Mouse (Mus musculus) urinary bladder, postnatal 25 days (tissue): ENCODE results near the gene Tmem135.

Source experiments
- DNase-seq: peaks from one replicate; pipeline ENCODE4 v3.0.0; 2022; ENCODE audit warnings: low spot score

Gene Tmem135

GRCm38 (mm10) chr7:89417707-89418106 is 13.7 kb upstream of the Tmem135 start:
- DNase-seq: no peak

DNA sequence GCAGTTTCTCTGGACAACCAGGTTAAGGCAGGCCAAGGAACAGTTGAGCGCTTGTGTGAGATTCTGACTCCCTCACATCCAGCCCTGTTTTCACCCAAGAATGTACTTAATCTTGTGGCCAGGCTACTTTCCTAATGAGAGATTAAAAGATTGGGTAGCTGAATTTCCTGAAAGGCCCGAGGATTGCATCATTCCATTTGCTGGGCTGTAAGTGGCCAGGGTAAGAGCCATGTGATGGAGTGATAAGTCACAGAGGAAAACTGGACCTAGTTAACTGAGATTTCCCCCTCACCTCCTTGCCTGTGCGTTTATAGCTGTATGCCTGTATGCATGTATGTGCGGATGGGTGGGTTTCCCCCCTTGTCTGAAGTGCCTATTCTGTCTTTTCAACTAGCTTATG is 12.0 kb upstream of the Tmem135 start:
- no peak for DNase-seq

GRCm38 (mm10) chr7:89412094-89412493 is 8.1 kb upstream of the Tmem135 start:
- DNase-seq: no peak

- no peak for DNase-seq
These were observed 7.3 kb upstream of the Tmem135 start for GRCm38 (mm10) chr7:89411346-89411745.

GRCm38 (mm10) chr7:89410294-89410693 is 6.3 kb upstream of the Tmem135 start:
- DNase-seq: no peak

DNA sequence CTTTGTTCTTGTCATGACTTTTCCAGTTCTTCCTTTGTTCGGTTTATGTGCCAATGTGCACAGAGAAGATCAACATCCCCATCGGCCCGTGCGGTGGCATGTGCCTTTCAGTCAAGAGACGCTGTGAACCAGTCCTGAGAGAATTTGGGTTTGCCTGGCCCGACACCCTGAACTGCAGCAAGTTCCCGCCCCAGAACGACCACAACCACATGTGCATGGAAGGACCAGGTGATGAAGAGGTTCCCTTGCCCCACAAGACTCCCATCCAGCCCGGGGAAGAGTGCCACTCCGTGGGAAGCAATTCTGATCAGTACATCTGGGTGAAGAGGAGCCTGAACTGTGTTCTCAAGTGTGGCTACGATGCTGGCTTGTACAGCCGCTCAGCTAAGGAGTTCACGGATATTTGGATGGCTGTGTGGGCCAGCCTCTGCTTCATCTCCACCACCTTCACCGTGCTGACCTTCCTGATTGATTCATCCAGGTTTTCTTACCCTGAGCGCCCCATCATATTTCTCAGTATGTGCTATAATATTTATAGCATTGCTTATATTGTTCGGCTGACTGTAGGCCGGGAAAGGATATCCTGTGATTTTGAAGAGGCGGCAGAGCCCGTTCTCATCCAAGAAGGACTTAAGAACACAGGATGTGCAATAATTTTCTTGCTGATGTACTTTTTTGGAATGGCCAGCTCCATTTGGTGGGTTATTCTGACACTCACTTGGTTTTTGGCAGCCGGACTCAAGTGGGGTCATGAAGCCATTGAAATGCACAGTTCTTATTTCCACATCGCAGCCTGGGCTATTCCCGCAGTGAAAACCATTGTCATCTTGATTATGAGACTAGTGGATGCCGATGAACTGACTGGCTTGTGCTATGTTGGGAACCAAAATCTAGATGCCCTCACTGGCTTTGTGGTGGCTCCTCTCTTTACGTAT is 3.3 kb upstream of the Tmem135 start:
- DNase-seq: no peak

DNA sequence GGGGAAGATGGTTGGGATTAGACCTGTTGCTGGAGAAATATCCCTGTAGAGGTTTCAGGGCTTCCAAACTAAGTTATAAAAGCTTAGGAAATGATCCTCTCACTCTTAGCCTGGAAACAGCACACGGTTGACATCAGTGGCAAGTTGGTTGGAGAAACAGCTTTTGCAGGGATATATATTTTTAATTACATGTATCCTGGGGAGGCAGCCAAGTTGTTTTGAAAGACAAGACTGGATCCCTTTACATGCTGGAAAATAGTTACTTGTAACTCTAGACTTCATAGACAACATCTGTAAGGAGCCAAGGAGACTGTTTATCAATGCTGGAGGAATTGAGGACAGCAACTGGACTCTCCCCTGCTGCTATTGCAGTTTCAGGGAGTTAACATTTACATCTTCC is 2.0 kb upstream of the Tmem135 start:
- DNase-seq: no peak

DNA sequence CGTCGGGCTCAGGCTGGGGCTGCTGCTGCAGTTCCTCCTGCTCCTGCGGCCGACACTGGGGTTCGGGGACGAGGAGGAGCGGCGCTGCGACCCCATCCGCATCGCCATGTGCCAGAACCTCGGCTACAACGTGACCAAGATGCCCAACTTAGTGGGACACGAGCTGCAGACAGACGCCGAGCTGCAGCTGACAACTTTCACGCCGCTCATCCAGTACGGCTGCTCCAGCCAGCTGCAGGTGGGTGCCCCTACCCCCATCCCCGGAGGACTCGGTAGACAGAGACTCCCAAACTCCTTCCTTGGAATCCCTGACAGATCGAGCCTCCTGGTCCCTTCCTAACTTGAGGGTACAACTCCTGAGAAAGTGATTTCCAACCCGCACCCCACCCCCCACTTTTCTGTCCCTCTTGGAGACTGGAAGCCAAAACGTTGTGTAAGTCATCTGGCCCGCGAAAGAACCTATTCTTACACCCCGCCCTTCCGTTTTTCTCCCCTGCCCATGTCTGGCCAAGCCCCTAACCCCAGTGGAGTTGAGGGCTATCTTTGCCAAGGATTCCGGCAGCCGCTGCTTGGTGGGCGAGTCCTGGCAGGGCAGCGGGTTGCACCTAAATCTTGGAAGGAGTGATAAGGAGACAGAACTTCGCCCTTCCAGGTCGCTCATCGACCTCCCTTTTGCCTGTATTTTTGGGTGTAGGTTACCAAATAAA is 865 bp upstream of the Tmem135 start:
- peak; percentile 19 for DNase-seq

DNA sequence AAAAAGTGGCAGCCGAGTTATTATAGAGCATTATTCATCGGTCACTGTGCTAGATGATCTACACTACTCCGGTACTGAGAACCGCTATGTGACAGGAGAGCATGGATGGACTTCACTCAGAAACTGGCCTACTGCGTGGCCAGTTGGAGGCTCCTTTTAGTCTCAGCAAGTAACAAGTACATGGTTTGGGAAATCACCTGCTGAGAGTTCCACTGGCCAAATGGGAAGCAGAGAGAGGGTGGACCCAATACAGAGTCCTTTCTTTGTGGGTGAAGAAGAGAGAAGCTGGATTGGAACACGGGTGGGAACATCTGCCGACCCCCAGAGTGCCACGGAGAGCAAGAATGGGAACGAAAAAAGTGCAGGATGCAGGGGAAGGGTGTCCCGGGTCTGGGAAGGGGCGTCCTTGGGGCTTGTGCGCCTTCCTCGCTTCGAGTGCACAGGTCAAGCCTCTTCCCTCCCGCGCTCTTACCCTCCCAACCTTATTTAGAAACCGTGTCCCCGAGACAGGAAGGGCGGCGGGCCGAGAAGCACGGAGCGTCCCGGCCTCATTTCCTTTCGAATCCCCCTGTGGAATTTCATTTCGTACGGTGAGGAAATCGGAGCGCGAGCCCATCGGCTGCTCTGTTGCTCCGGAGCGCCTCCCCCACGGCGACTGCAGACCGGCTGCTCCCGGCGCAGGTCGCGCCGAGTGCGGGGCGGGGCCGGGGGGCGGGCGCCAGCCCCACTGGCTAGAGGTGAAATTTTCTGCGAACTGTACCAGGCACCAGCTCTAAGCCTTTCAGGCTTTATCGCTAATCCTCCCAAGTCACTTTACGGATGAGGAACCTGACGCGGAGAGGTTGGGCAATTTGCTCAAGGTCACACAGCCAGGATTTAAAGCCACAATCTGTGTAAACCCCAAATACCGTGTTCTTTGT is 709 bp downstream of the Tmem135 start:
- DNase-seq: peak; percentile 55

DNA sequence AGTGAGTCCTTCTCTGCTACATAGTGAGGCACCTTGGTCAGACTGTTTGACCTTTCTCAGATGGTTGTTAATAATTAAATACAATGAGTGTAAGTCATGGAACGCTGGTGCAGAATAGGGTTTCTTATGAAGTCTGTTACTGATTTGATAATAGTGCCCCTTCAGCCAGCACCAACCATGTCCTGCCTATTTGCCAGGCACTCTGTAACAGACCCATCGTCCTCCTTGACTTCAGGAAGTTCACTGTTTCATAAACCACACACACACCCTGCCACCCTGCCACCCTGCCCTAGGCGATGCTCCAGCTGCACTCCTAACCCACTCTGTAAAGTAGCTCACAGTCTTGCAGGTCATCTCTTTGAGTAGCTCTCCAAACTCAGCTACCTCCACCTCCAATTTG is 2.1 kb downstream of the Tmem135 start:
- DNase-seq: no peak

DNA sequence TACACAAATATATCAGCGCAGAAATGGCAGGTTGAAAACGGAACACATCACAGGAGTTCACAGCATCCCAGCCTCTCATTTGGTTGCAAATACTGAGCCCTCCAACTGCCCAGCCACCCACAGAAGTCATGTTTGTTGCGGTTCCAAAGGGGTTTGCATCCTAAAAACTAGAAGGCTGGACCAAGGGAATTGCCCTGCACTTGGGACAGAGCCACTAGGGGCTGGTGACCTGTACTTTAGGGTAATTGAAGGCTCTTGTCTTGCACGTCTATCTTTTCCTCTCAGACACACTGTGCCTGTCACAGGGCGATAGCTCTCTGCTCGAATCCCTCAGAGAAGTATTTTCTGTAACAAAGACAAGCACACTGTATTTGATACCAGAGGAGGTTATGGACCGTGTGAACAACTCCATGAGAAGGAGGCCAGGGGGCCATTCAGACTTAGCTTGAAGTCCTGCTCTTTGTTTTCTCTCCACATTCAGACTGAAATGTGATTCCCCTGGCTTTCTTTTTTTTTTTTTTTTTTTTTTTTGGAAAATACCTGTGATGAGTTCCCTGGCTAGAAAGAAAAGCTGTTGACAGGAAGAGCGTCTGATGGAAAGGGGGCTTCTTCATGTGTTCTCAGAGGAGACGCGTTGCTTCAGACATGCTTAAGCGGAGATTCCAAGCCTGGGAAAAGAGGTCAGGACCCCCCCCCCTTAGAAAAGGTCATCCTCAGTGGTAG is 2.7 kb downstream of the Tmem135 start:
- no peak for DNase-seq

DNA sequence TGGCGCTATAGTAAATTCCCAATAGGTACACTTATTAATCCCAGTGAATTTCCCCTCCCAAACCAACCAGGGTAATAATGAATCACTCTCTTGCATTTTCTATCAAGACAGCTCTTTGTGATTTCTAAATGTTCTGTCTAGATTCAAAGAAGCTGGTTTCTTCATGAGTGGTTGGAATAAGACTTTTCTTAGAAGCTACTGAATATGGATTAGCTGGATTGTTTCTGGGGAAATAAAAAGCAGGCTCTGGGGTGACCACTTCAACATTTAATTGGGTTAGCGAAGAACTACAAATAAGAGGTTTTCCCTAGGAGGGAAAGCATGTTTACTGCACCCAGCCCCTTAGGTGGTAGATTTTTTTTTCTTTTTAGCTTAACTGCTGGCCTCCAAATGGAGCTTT is 3.3 kb downstream of the Tmem135 start:
- DNase-seq: no peak

GRCm38 (mm10) chr7:89397837-89398534 is 6.0 kb downstream of the Tmem135 start:
- no peak for DNase-seq

GRCm38 (mm10) chr7:89396386-89396785 is 7.6 kb downstream of the Tmem135 start:
- DNase-seq: no peak

DNA sequence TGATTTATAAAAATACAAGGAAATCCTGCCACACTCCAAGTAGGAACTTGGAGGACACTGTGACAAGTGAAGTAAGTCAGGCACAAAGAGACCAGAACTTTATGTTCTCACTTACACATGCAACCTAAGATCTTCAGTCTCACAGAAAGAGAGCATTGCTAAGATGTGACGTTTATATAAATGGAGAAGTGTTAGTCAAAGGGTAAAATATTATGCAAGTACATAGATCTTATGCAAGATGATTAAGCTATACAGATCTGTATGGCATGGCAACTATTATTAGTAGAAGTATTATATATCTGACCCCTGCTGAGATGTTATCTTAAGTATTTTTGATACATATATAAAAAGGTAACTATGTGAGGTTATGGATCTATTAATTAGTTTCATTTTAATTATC is 8.6 kb downstream of the Tmem135 start:
- DNase-seq: no peak

DNA sequence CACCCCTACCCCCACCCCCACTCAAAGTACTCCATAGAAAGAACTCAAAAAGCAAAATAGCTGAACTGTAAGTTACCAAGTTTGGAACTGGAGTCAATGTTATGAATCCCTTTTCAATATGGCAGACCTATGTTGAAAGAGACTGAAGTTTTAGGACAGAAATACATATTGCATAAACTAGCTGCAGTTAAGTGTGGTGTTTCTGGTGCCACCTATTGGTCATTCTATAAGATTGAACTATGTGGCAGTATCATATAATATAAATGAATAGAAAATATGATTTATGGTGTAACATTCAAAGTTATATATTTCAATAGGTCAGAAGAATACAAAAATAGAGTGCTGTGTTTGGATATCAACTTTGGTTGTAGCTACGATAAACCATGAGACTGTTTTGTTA is 11.2 kb downstream of the Tmem135 start:
- DNase-seq: no peak

DNA sequence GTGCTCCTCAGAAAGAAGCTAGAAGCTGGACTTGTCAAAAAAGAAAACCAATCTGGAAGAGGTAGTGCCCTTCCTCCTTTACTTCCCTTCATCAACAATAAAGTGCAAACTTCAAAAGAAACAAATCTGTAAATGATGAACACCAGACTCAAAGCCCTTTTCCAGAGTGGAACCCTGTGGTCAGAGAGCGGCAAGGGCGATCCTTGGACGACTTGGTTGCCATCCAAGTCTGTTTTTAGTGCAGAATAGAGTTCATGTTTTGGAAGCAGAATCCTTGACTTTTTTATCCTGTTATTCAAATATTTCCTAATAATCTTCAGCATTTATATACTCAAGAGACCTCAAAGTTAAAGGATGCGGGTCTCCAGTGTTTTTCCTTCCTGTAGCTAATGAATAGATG is 11.6 kb downstream of the Tmem135 start:
- no peak for DNase-seq

- DNase-seq: no peak
These were observed 12.2 kb downstream of the Tmem135 start for GRCm38 (mm10) chr7:89391831-89392230.

- no peak for DNase-seq
These were observed 12.7 kb downstream of the Tmem135 start for GRCm38 (mm10) chr7:89391281-89391680.

GRCm38 (mm10) chr7:89390660-89391059 is 13.4 kb downstream of the Tmem135 start:
- DNase-seq: no peak

GRCm38 (mm10) chr7:89388981-89389380 is 15.0 kb downstream of the Tmem135 start:
- no peak for DNase-seq
